Mouse (Mus musculus): Measurements from ENCODE around the gene A830018L16Rik.

DNA sequence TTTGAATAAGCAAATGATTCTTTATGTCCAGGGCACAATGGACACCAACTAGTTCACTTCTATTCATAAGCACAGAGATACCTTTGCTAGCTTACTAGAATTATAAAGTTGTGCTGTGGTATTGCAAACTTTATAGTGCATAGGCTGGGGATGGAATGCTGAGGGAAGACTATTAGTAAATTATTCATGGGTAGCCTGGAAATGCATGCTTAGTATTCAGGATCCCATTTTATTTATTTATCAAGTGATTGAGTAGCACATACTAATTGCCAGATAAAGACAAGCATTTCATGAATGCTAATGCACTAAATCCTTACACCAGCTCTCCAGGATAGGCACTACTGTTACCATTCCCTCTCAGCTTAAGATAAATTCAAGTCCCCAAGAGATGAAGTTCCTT, 8.4 kb upstream of the A830018L16Rik start:
- TF ChIP-seq CTCF (IDR thresholded peaks at IDR 0.05; ENCODE audit: borderline replicate concordance, extremely low read depth, insufficient read depth, insufficient read length), result no peak
- no peak for TF ChIP-seq POLR2A (IDR thresholded peaks at IDR 0.05; ENCODE audit: borderline replicate concordance, extremely low read depth, insufficient read depth, insufficient read length, poor library complexity, severe bottlenecking)

All from brain, embryonic 14.5 days (tissue).